Mouse (Mus musculus) kidney, postnatal 25 days (tissue): Measurements from ENCODE around the gene Cux1.
A peak's percentile ranks its signal among the peaks of the same experiment; 100 is the strongest.
"Not testable (repeated sequence)": the region's sequence is repeated elsewhere in the genome, so short reads cannot be mapped to it uniquely, and the experiment has no call there.

Experiments used
- DNase-seq, 2 experiments: peaks; one replicate each; pipeline ENCODE4 v3.0.0; 2021; ENCODE audit warnings: mixed read lengths in 2 of 2

Cux1 gene

GRCm38 (mm10) chr5:136240381-136240780, 326.9 kb downstream of the Cux1 start:
- DNase-seq, result no peak

- peak in 1 of 2 experiments; percentile 19 for DNase-seq
Measured at GRCm38 (mm10) chr5:136237607-136238006, 329.7 kb downstream of the Cux1 start.

- no peak for DNase-seq
Measured at GRCm38 (mm10) chr5:136236611-136237010, 330.7 kb downstream of the Cux1 start.

- DNase-seq, result no peak
Measured at GRCm38 (mm10) chr5:136230348-136231035, 336.8 kb downstream of the Cux1 start.

GRCm38 (mm10) chr5:136226246-136226876, 340.9 kb downstream of the Cux1 start:
- DNase-seq, result no peak

GRCm38 (mm10) chr5:136218585-136218984, 348.7 kb downstream of the Cux1 start:
- DNase-seq, result no peak

- DNase-seq, result no peak
Measured at GRCm38 (mm10) chr5:136217932-136218381, 349.3 kb downstream of the Cux1 start.

- no peak for DNase-seq
Measured at GRCm38 (mm10) chr5:136217004-136217665, 350.2 kb downstream of the Cux1 start.

- peak in 1 of 2 experiments; percentile 16 for DNase-seq
Measured at GRCm38 (mm10) chr5:136215958-136216357, 351.3 kb downstream of the Cux1 start.

GRCm38 (mm10) chr5:136215211-136215610, 352.1 kb downstream of the Cux1 start:
- DNase-seq, result no peak

- DNase-seq, result no peak
Measured at GRCm38 (mm10) chr5:136213716-136214115, 353.6 kb downstream of the Cux1 start.

- no peak for DNase-seq
Measured at GRCm38 (mm10) chr5:136212716-136213115, 354.6 kb downstream of the Cux1 start.

GRCm38 (mm10) chr5:136211341-136212102, 355.8 kb downstream of the Cux1 start:
- DNase-seq, result not testable (repeated sequence)

- no peak for DNase-seq
Measured at GRCm38 (mm10) chr5:136210549-136210948, 356.7 kb downstream of the Cux1 start.

- DNase-seq, result peak; percentile 72 to 79
Measured at GRCm38 (mm10) chr5:136201832-136202231, 365.5 kb downstream of the Cux1 start.

GRCm38 (mm10) chr5:136199526-136199925, 367.8 kb downstream of the Cux1 start:
- peak; percentile 29 to 49 for DNase-seq

GRCm38 (mm10) chr5:136198474-136199391, 368.6 kb downstream of the Cux1 start, which contains the start of gene Prkrip1:
Gene Prkrip1, minus strand, starts transcription at chr5:136198963.
- peak; percentile 93 to 95 for DNase-seq
